Mouse (Mus musculus) embryonic facial prominence, embryonic 12.5 days (tissue): ENCODE results near the gene Hcn1. TPM values are rescaled to one million over a fixed set of nuclear protein-coding genes. Genes with fewer than 3 reads are reported as not detected.
"Not testable (repeated sequence)": the region's sequence is repeated elsewhere in the genome, so short reads cannot be mapped to it uniquely, and the experiment has no call there.

Experiments
- ATAC-seq: fragments of 200-750 bp; cut with Nextera tagmentation; 2 replicates; pipeline ENCODE4 v1.8.0; 2017; ENCODE audit not compliant: insufficient number of reproducible peaks, insufficient read depth, low FRiP score, low TSS enrichment
- H3K27ac ChIP-seq: fragments of 300-500 bp; sonication (generic); 2 replicates; pipeline ENCODE4 v1.5.1; 2016; ENCODE audit warnings: mild to moderate bottlenecking
- H3K27me3 ChIP-seq: fragments of 300-500 bp; sonication (generic); 2 replicates; pipeline ENCODE4 v1.6.1; 2016; ENCODE audit warnings: mild to moderate bottlenecking, moderate library complexity
- H3K36me3 ChIP-seq: fragments of 300-500 bp; sonication (generic); 2 replicates; pipeline ENCODE4 v1.6.1; 2016; ENCODE audit warnings: mild to moderate bottlenecking
- H3K4me1 ChIP-seq: fragments of 300-500 bp; sonication (generic); 2 replicates; pipeline ENCODE4 v1.6.1; 2016
- H3K4me2 ChIP-seq: fragments of 300-500 bp; sonication (generic); replicated peaks from 2 replicates; pipeline ENCODE4 v1.6.1; 2016; ENCODE audit warnings: mild to moderate bottlenecking, moderate library complexity
- H3K4me3 ChIP-seq: fragments of 300-500 bp; sonication (generic); 2 replicates; pipeline ENCODE4 v1.5.1; 2016; ENCODE audit warnings: mild to moderate bottlenecking
- H3K9ac ChIP-seq: fragments of 300-500 bp; sonication (generic); 2 replicates; pipeline ENCODE4 v1.6.1; 2016; ENCODE audit warnings: mild to moderate bottlenecking, moderate library complexity
- H3K9me3 ChIP-seq: fragments of 300-500 bp; sonication (generic); 2 replicates; pipeline ENCODE4 v1.6.1; 2016; ENCODE audit warnings: mild to moderate bottlenecking, moderate library complexity
- WGBS: fragments of 180-500 bp; shearing (Covaris S2); methylation state at CpG from one replicate; pipeline ENCODE4 v1.1.7; 2016; 5-methylcytosine and 5-hydroxymethylcytosine counted together
- polyA plus RNA-seq: library from polyadenylated mRNA; unstranded; fragments of >200 nt; fragmentation: Nextera tagmentation; extraction: Ambion mirVana; gene quantifications from 2 replicates; pipeline ENCODE4 v1.2.1, GENCODE M21; 2016

The Hcn1 gene
- polyA plus RNA-seq, 1 experiment from 2014 or later = 0.24 TPM

GRCm38 (mm10) chr13:117975823-117976222, 373.7 kb downstream of the Hcn1 start:
- 60% methylated on average over 10 of the region's 10 CpGs for WGBS
- Histone ChIP-seq H3K4me2 (no peak overlapping the region), H3K4me1 (no peaks in the 10 kb centered on the region), H3K4me3 (no peak overlapping the region), H3K27me3 (no peaks in the 10 kb centered on the region), H3K9me3 (no peaks in the 10 kb centered on the region), H3K36me3 (no peaks in the 10 kb centered on the region), H3K27ac (no peak overlapping the region), H3K9ac (no peak overlapping the region)
- no peak for ATAC-seq

- H3K27ac ChIP-seq = no peak overlapping the region
- H3K4me3 ChIP-seq = no peak overlapping the region
- ATAC-seq = no peak
- no peaks in the 10 kb centered on the region for H3K4me1 ChIP-seq
- H3K9ac ChIP-seq = no peak overlapping the region
- no peaks in the 10 kb centered on the region for H3K9me3 ChIP-seq
- 19% methylated on average over 2 of the region's 2 CpGs for WGBS
- H3K27me3 ChIP-seq = no peaks in the 10 kb centered on the region
- no peaks in the 10 kb centered on the region for H3K36me3 ChIP-seq
- no peak overlapping the region for H3K4me2 ChIP-seq
These were observed 382.2 kb downstream of the Hcn1 start for GRCm38 (mm10) chr13:117984339-117984738.

- WGBS = 87% methylated on average over 2 of the region's 2 CpGs
- H3K4me1 ChIP-seq = no peaks in the 10 kb centered on the region
- H3K27me3 ChIP-seq = no peaks in the 10 kb centered on the region
- no peak overlapping the region for H3K27ac ChIP-seq
- no peak overlapping the region for H3K4me2 ChIP-seq
- no peak overlapping the region for H3K9ac ChIP-seq
- H3K4me3 ChIP-seq = no peak overlapping the region
- H3K36me3 ChIP-seq = no peaks in the 10 kb centered on the region
- H3K9me3 ChIP-seq = no peaks in the 10 kb centered on the region
- ATAC-seq = no peak
These were observed 397.8 kb downstream of the Hcn1 start for GRCm38 (mm10) chr13:117999767-118000488.

GRCm38 (mm10) chr13:118000538-118000937, 398.4 kb downstream of the Hcn1 start:
- Histone ChIP-seq H3K27me3 (no peaks in the 10 kb centered on the region), H3K4me1 (no peaks in the 10 kb centered on the region), H3K9ac (no peak overlapping the region), H3K4me2 (no peak overlapping the region), H3K9me3 (no peaks in the 10 kb centered on the region), H3K4me3 (no peak overlapping the region), H3K27ac (no peak overlapping the region), H3K36me3 (no peaks in the 10 kb centered on the region)
- no peak for ATAC-seq
- 84% methylated on average over 2 of the region's 2 CpGs for WGBS

- Histone ChIP-seq H3K4me2 (no peak overlapping the region), H3K9ac (no peak overlapping the region), H3K27ac (no peak overlapping the region), H3K27me3 (no peaks in the 10 kb centered on the region), H3K36me3 (no peaks in the 10 kb centered on the region), H3K4me3 (no peak overlapping the region), H3K4me1 (no peaks in the 10 kb centered on the region), H3K9me3 (no peaks in the 10 kb centered on the region)
- no peak for ATAC-seq
- WGBS = 80% methylated on average over 1 of the region's 1 CpGs
These were observed 419.1 kb downstream of the Hcn1 start for GRCm38 (mm10) chr13:118021176-118021575.

GRCm38 (mm10) chr13:118022891-118023290, 420.8 kb downstream of the Hcn1 start:
- not testable (repeated sequence) for H3K9ac ChIP-seq, H3K4me1 ChIP-seq, H3K9me3 ChIP-seq, H3K4me3 ChIP-seq, H3K27ac ChIP-seq, ATAC-seq, H3K36me3 ChIP-seq, H3K4me2 ChIP-seq, H3K27me3 ChIP-seq

- H3K27me3 ChIP-seq = no peaks in the 10 kb centered on the region
- H3K27ac ChIP-seq = no peak overlapping the region
- H3K9me3 ChIP-seq = no peaks in the 10 kb centered on the region
- no peak overlapping the region for H3K4me2 ChIP-seq
- no peaks in the 10 kb centered on the region for H3K4me1 ChIP-seq
- no peaks in the 10 kb centered on the region for H3K36me3 ChIP-seq
- no peak overlapping the region for H3K9ac ChIP-seq
- no peak overlapping the region for H3K4me3 ChIP-seq
- 83% methylated on average over 5 of the region's 5 CpGs for WGBS
- ATAC-seq = no peak
These were observed 421.3 kb downstream of the Hcn1 start for GRCm38 (mm10) chr13:118023381-118023780.

- Histone ChIP-seq H3K27me3 (no peaks in the 10 kb centered on the region), H3K36me3 (no peaks in the 10 kb centered on the region), H3K9me3 (no peaks in the 10 kb centered on the region), H3K4me2 (no peak overlapping the region), H3K9ac (no peak overlapping the region), H3K4me1 (no peaks in the 10 kb centered on the region), H3K4me3 (no peak overlapping the region), H3K27ac (no peak overlapping the region)
- 0 out of 2 replicates have a peak, but pooled peaks have one; percentile 60 for ATAC-seq
- whole genome bisulfite sequencing = 46% methylated on average over 2 of the region's 2 CpGs
These were observed 424.4 kb downstream of the Hcn1 start for GRCm38 (mm10) chr13:118026510-118026909.

- H3K36me3 ChIP-seq = no peaks in the 10 kb centered on the region
- ATAC-seq = no peak
- H3K27me3 ChIP-seq = no peaks in the 10 kb centered on the region
- no peak overlapping the region for H3K27ac ChIP-seq
- no peaks in the 10 kb centered on the region for H3K9me3 ChIP-seq
- H3K4me1 ChIP-seq = no peaks in the 10 kb centered on the region
- H3K4me3 ChIP-seq = no peak overlapping the region
- WGBS = 73% methylated on average over 3 of the region's 3 CpGs
- no peak overlapping the region for H3K9ac ChIP-seq
- no peak overlapping the region for H3K4me2 ChIP-seq
These were observed 425.7 kb downstream of the Hcn1 start for GRCm38 (mm10) chr13:118027868-118028267.

- Histone ChIP-seq H3K9me3 (no peaks in the 10 kb centered on the region), H3K4me2 (no peak overlapping the region), H3K4me1 (no peaks in the 10 kb centered on the region), H3K27me3 (no peaks in the 10 kb centered on the region), H3K27ac (no peak overlapping the region), H3K36me3 (no peaks in the 10 kb centered on the region), H3K4me3 (no peak overlapping the region), H3K9ac (no peak overlapping the region)
- ATAC-seq = no peak
- WGBS = 72% methylated on average over 4 of the region's 4 CpGs
These were observed 426.5 kb downstream of the Hcn1 start for GRCm38 (mm10) chr13:118028662-118029061.

- no peak for ATAC-seq
- Histone ChIP-seq H3K27ac (no peak overlapping the region), H3K36me3 (no peaks in the 10 kb centered on the region), H3K4me3 (no peak overlapping the region), H3K9me3 (no peaks in the 10 kb centered on the region), H3K4me1 (no peaks in the 10 kb centered on the region), H3K27me3 (no peaks in the 10 kb centered on the region), H3K9ac (no peak overlapping the region), H3K4me2 (no peak overlapping the region)
- WGBS = 78% methylated on average over 3 of the region's 3 CpGs
These were observed 427.5 kb downstream of the Hcn1 start for GRCm38 (mm10) chr13:118029579-118029978.

GRCm38 (mm10) chr13:118035598-118035997, 433.5 kb downstream of the Hcn1 start:
- no peak for ATAC-seq
- Histone ChIP-seq H3K9me3 (no peaks in the 10 kb centered on the region), H3K27ac (no peak overlapping the region), H3K4me1 (no peaks in the 10 kb centered on the region), H3K36me3 (no peaks in the 10 kb centered on the region), H3K4me2 (no peak overlapping the region), H3K27me3 (no peaks in the 10 kb centered on the region), H3K9ac (no peak overlapping the region), H3K4me3 (no peak overlapping the region)
- 76% methylated on average over 5 of the region's 5 CpGs for WGBS
